Mouse (Mus musculus): Measurements from ENCODE around the gene Ttc9.

The Ttc9 gene

DNA sequence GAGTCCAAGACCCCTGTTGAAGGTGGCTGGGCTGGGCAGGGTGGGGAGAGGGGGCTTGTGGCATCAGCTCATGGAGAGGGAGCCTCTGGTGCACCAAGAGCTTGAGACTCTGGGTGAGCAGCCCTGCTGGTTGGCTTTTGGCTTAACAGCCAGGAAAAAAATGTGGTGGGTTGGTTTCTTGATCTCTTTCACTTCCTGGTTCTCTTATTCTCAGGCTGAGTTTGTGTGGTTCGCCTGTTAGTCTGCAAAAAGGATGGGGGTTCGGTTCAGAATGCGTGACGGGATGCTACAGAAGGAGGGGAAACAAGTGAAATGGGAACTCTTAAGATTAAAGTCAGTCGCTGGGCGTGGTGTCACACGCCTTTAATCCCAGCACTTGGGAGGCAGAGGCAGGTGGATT is 27.0 kb downstream of the Ttc9 start:
- DNase-seq (ENCODE audit: low spot score in 2 of 2) = no peak

DNA sequence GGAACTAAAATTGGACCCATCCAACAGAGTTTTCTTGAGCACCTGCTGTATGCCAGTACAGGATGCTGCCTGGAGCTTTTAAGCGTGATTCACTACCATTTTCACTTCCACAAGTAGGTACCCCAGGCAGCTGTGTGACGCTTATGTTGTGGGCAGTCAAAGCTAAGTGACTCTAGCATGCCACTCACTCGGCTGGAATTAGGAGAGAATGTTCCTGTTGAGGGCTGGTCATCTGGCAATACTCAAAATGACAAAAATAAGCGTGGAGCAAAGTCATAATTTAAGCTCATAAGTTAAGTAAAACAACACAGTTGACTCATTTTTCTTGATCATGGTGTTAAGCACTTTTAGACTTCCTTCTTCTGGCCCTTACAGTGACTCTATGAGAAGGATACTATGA is 31.0 kb downstream of the Ttc9 start:
- DNase-seq (ENCODE audit: low spot score in 2 of 2) = no peak

DNA sequence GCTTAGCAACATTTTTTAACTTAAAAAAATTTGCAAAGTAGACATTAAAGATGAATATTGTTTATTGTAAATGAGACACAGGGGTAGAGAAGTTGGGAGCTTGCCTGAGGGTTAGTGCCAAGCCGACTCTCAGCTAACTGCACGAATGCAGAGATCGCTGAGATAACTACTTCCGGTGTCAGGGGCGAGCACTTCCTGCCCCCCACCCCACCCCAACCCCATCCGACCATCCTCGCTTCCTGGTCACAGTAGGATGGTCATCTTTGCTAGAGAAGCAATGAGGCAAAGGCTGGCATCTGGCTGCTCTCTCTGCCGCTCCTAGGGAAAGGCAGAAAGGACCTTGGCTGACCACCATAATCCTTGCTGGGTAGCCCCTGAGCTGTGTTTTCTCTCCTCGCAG is 32.1 kb downstream of the Ttc9 start:
- no peak for DNase-seq (ENCODE audit: low spot score in 2 of 2)

DNA sequence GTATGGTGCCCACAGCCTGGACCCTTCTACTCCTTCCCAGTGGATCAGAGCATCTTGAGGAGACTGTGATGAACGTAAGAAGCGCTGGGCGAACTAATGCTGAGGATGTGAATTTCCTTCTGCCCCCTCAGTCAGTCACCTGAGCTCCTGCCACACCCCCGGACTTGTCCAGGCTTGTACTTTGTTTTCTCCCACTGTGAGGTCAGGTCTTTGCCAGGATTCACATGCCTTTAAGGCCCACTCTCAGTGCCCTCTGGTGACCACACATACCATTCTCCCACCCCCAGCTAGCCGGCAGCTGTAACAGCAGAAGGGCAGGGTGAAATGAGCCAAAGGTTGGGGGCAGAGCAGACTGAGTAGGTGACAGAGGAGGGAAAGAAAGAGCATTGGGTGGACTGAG is 32.9 kb downstream of the Ttc9 start:
- DNase-seq (ENCODE audit: low spot score in 2 of 2) = no peak

DNA sequence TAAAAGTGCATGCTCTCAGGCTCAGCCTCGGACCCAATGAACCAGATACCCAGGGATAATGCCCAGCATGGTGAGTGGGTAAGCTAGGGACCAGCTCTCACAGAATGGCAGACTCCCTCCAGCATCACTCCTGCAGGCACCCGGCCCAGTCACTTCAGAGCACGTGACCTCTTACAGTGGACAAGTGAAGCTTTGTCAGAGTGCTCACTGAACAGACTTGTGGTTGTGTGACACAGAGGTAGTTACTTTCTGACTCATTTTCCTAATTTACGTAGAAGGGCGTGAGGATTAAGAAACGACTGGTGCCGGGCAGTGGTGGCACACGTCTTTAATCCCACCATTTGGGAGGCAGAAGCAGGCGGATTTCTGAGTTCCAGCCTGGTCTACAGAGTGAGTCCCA is 37.4 kb downstream of the Ttc9 start:
- DNase-seq (ENCODE audit: low spot score in 2 of 2) = no peak

DNA sequence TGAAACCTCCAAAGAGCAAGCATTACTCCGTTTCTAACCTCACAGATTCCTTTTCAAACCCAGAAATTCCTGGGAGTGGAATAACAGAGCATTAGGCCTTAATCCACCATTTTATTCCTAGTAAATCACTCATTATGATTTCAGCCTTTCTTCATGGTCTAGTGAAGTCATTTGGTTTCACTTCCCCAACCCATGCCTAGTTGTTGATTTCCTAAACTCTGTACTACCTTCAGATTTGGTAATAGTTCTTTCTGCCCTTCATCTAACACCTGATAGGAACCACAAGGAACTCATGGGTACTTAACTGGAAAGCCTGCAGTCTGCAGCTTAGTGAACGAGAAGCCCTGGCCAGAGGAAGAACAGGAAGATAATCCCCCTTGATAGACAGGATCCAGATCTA is 44.5 kb downstream of the Ttc9 start:
- DNase-seq (ENCODE audit: low spot score in 2 of 2) = no peak

DNA sequence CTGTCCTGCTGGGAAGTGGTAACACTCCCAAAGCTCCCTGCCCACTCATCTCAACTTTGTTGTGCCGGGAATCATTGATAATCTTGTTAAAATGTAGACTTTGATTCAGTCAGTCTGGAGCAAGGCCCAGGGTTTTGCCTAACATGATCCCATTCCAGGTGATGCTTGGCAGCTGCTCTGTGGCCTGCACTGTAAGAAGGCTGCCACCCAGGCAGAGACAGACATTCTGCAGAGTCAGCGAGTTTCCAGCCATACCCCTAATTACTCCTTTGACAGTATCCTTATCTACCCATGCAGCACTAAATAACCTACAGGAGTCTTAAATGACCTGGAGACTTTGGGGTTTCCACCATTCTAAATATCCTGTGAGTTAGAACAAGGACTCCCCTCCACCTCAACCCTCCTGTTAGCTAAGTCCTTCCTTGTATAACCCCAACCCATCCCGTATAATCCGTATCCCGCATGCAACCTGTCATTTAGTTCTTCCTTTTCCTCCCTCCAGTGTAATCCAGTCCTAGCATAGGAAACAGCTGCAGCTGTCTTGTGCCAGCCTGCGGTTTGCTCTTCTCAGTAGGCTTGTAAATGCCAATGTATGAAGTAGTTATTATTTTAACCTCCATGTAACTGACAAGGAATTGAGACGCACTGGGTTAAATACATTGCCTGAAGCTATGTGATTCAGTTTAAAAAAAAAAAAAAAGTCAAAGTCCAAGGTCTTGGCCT is 48.9 kb downstream of the Ttc9 start:
- no peak for DNase-seq (ENCODE audit: low spot score in 2 of 2)

DNA sequence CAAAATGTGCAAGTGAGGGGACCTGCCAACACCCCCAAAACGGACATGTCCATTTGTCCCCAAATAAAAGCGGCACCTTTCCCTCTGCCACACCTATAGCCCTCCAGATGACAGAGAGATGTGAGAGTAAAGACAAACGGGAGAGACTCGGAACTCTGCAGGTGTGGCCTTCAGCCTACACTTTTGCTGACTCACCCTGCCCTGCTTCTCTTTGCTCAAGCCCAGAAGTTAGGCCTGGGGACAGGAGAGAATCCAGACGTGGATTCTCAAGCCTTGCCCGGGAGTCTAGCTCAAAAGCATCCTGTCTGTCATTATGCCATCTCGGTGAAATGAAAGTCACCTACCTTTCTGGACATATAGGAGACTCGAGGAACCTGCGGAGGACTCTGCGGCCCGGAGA is 52.3 kb downstream of the Ttc9 start:
- DNase-seq (ENCODE audit: low spot score in 2 of 2) = no peak

DNA sequence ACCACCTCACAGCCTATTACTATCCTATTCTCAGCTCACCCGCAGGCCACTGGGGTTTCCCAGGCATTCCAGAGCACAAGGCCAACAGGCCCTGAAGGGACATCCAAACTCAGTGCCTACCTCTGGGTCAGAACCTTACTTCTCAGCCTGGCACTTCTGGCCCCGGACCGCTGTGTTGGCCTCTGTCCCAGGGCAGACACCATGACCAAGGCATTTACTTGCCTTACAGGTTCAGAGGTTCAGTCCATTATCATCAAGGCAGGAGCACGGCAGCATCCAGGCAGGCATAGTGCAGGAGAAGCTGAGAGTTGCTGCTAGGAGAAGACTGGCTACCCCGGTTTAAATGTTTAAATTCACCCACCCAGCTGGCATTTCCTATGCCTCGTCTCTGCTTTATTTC is 53.0 kb downstream of the Ttc9 start:
- no peak for DNase-seq (ENCODE audit: low spot score in 2 of 2)

DNA sequence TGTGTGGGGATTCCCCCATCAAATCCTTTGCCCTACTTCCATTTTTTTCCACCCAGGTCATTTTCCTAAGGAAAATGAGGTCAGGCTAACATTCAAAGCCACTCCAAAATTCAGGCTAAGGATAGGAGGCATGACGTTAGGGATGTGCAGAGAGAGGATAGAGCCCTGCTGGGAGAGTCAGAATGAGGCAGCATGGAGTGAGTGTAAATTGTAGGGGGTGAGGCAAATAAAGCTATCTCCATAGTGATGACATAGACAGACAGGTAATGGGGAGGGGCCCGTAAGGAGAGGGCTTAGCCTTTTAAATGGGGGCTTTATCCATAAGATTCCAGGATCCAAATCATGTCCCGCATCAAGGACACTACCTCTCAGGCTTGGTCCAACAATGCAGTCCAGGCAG is 54.9 kb downstream of the Ttc9 start:
- DNase-seq (ENCODE audit: low spot score in 2 of 2) = no peak

DNA sequence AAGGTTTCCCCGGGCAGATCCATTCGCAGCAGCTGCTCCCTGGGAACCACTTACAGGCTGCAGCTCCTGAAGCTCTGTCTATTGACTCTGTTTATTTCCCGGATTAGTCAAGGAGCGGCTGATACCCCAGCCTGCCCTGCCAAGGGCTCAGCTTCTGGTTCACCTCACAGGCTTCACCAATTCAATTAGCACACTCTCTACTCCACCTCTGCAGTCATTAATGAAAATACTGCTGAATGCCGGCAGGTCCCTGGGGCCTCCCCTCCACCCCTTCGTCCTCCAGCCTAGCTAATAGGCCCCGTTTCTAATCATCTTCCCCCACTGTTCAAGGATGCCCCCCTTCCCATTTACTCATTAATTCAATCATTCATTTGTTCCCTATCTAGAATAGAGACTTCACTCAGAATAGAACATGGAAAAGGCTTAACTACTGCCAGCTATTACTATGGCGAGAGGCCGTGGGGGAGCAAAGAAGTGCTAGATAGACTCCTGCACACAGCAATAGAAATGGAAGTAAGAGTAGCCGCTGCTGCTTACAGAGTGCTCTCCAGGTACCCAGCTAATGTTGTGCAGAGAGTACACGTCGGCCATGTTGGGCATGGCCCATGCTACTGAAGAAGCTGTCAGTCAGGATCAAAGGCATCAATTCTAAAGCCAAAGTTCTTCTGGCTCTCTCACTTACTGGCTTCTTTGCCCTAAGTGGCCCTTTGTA is 55.5 kb downstream of the Ttc9 start:
- DNase-seq (ENCODE audit: low spot score in 2 of 2) = no peak

DNA sequence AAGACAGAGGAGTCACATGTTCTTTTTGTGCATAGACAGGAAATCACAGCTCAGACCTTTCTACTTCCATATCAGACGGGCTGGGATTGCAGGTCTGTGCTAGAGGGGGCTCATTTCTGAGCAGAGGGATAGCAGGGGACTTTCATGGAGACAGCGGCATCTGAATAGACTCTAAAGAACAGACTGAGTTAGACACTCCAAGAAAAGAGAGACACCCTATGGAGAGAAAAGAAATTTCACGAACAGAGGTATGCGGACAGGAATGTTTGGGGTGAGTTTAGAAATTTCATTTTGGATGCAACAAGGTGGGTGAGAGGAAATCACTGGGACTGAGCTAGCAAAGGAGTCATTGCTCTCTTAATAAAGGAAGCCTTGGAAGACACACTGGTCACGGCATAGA is 56.8 kb downstream of the Ttc9 start:
- no peak for DNase-seq (ENCODE audit: low spot score in 2 of 2)

DNA sequence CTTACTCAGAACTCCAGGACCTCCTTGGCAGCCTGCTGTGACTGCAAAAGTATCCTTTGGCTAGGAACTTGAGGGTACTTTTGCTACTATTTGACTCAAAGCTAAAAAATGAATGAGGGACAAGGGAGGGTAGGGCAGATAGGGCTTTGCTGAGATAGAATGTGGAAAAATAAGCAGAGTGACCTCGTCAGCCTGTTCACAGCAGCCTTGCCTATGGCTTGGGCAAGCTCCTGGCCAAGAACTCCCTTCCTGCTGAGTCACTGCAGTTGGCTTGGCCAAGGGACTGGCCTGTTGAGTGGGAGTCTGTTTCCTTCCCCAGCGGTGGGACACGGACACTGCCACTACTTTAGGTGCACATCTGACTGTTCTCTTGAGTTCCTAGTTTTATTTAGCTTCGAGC is 57.5 kb downstream of the Ttc9 start:
- DNase-seq (ENCODE audit: low spot score in 2 of 2) = no peak

DNA sequence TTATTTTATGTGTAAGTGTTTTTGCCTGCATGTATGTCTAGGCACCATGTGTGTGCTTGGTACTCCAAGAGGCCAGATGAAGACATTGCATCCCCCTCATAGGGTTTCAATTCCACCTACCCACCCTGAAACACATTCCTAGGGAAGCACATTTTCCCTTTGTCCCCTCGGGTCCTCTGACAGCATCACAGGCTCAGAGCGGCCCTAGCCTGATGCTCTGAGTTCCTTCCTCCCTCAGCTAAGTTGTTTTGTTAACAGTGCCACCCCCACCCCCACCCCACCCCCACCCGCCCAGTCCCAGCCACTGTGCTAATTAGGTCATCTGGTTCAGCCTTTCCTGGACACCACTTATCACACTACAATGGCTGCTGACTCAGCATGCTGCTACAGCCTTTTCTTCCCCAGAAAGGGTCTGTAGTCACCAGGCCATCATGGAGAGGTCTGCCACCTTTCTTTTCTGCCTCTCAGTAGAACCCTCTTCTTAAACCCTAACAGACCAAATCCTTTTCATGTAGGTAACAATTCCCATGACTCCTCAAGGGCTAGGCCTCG is 58.5 kb downstream of the Ttc9 start:
- DNase-seq (ENCODE audit: low spot score in 2 of 2) = no peak

DNA sequence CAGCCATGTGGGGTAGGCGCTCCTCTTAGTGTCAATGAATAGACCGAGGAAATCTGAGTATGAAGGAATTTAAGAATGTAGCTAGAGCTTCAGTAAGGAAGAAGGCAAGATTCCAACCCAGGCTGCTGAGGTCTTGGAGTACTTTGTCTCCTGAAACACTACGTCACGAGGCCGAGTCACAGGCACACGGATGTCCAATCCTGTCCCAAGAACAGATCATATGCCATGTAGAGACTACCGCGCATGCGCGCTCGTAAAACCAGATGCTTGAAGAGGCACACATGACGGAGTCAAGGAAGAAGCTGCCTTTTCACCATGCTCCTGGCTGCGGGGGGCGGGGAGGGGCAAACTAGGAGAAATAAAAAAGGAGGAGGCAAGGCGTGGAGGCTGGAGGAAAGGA is 59.1 kb downstream of the Ttc9 start:
- DNase-seq (ENCODE audit: low spot score in 2 of 2) = no peak

DNA sequence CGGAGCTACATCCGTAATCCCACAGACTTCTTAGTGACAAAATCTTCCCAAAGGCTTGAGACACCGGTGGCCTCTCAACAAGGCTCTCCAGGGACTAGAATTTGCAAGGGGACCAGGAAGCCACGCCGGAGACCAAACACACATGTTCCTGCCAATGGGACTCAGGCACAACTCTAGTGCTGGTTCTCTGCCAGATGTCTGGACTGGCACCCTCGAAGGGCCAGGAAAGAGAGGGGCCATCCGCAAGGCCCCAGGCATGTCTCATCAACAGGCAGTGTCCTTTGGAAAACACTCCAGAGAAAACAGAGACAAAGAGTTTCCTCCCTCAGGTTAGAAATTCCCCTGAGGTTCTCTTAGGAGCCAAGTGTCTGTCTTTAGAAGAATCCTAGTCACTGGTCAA is 59.7 kb downstream of the Ttc9 start:
- DNase-seq (ENCODE audit: low spot score in 2 of 2) = no peak

DNA sequence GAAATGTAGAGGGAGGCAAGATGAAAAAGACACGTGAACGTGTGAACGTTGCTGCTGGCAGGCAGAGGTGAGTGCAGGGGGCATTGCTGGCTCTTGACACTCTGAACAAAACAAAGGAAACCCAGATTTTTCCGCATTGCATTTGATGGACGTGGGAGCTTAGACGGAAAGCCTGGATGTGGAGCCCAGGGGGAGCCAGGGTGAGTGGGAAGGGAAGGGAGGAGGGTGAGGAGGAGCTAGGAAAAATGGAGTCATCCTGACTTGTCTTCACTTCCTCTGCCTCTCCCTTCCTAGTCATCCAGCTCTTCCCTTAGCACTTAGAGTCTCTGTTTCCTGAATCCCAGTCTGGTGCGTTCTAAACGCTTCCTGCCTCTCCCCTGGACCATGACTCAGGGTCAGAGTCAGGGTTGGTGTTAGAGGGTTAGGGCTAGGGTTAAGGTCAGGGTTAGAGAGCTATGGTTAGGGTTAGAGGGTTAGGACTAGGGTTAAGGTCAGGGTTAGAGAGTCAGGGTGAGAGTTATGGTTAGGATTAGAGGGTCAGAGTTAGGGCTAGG is 60.2 kb downstream of the Ttc9 start:
- no peak for DNase-seq (ENCODE audit: low spot score in 2 of 2)

DNA sequence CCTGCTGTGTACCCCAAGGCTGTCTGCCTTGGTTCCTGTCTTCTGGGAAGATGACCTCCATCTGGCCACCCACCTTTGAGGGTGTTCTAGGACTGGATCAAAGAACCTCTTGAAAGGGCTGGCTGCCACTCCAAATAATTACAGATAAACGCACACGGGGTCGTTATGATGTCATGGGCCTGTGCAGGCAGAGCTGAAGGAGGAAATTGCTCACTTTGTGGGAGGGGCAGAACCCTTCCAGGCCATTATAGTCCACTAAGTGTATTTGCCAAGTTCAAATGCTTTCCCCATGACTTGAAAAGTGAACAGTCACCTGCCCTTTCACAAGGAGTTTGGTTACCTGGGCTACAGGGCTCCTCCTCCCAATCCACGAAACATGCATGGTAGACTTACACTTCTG is 67.0 kb downstream of the Ttc9 start:
- no peak for DNase-seq (ENCODE audit: low spot score in 2 of 2)

DNA sequence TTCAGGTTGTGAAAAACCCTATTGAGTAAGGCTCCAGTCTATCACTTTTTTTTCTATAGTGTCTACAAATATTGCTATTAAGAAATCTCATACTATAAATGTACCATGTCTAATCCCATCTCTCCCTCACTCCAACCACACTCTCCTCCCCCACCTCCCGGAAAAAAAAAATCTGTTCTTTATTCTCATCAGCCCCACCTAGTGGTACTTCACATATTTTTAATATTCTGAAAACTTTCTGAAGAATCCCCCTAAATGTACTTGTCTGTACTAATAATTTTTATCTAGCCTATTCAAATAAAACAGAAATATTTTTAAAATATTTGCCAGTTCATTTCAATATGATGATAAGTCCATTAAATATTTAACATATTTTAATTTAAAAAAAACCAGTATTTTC is 71.9 kb downstream of the Ttc9 start:
- no peak for DNase-seq (ENCODE audit: low spot score in 2 of 2)

DNA sequence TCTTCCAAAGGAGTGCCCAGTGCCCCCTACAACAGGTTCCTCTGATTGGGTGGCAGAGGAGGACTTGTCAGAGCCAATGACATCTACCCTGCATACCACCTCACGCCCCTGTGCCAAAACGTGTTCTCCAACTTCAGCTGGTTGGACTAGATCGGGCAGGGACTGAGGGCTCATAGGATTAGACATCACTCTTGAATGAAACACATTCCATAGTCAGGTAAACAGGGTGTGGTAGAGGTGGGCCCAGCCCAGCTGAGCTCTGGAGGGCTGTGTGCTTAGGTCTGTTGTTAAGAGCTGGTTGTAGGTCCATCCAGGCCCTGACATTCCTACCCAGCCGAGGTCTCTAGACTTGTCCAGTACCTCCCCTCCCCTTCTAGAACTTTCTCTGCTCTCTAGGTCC is 81.6 kb downstream of the Ttc9 start:
- no peak for DNase-seq (ENCODE audit: low spot score in 2 of 2)

All from frontal cortex, postnatal 14 days (tissue).